Mouse (Mus musculus): ENCODE results near the gene Pparg.

Pparg gene

DNA sequence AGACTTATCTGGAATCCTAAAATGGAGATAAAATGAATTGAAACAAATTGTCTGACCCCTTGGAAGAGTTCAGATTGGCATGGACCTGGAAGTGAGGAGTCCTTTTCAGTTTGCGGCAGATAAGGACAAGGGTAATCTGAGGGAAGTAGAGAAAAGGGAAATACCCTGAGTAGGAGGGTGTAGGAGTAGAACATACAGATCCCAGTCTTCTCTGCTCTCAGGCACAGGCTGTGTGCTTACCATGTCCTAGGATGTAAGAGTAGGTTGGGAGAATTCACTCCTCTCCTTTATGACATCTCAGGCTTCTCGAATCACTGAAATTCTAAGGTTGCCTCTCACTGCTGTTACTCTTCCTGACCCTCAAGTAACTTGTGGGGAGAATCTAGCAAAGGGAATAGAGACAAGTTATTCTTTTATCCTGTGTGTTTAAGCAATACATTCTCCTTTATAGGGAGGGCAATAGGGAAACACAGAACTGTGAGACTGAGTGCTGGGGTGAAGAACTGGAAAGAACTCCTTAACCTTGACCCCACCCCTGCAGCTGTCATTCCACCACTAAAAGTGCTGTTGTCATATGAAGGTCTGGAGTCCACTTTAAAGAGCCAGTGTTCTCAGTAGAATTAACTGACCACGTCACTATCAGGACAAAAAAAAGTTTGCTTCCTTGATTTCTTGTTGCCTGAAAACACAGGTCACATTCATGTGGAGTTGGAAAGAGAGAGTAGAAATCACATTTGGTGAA, 6.3 kb downstream of the Pparg start:
- DNase-seq, result no peak

DNA sequence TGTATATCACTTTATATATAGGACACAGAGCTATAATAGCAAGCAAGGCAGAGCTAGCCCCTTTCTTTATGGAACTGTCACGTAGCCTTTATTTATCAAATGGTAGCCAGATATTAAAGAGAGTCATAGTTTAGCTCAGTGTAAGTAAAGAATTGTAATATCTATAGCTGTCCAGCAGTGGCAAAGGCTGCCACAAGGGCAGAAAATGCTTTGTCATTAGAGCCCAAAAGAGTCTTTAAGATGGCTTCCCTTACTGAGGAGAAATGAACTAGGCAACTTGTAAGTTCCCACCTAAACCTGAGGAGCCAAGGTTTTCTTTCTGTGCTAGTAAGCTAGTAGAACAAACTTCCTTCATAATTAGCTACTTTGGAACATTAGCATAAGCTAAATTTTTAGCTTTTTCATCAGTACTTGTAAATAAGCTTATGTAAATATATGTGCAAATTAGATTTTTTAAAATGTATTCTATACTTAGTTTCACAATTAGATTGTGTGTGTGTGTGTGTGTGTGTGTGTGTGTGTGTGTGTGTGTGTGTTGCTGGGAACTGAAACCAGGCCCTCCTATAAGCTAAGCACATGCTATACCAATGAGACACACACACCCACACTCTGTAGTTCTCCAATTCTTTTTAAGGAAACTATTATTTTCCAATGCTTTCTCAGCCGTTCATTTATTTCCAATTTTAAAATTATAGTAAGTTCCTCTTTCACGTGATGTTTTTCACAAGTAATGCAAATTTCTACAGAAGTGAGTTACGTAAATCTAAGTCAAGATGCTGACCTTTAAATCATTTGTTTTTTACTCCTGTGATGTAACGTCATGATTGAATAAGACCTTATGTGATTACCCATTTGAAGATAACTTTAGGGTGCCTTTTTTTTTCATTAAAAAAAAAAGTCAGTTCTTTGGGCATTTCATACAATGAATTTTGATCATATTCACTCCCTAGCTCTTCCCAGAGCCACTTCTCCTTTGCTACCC, 14.4 kb downstream of the Pparg start:
- DNase-seq, result no peak

DNA sequence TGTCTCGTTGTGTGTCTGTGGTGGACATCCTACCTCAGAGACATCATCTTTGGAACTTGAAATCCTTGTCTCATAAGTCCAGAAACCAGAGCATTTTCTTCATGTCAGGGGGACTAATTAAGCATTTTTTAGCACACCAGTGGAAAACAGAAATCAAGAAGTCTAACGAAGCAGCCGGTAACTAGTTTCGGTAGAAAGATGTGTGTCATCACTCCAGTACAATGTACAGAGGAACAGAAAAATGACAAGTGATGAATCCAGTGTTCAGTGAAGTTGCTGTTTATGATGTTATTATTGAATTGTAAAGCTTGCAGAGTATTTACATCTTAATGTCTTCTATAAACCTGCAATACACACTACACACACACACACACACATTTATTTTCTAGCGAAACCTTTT, 19.8 kb downstream of the Pparg start:
- no peak for DNase-seq

DNA sequence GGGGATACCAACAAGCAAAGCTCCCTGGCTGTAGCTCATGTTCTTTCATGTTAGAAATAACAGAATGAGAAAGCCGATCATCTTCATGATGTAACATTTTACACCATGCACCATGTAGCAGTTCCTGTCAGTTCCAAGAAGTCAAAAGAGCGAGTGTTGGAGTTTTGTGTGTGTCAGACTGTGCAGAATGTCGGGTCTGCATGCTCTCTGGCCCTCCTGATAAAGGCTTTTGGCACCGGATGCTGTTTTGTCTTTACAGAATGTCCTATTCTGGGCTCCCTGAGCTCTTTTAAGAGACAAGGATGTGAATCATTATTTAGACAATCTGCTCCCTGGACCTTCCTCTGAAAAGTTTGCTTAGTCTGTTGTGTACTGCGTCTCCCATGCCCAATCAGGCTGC, 22.0 kb downstream of the Pparg start:
- no peak for DNase-seq

DNA sequence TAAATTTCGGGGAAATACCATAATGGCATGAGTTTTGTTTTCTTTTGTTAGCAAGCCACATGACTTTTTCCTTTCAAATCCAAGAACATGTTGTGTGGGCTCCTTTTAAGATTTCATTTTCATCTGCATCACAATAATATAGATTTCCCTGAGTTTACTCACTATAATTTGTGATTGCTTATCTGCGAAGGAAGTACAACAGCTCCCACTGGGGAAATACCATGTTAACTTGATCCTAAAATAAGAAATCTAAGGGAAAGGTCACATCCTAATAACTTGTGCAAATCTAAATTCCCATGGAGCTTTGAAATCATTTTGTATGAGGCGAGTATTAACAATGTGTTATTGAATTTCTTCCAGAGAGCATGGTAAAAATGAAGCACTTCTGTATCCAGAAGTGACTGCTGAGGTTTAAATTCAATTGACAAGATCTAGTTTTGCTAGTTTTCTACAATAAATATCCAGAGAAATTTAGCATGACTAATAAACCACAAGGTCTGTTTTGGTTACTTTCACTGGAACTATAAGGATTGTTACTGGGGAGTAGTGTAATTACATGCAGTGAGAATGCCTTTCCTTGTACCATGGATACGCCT, 29.3 kb downstream of the Pparg start:
- DNase-seq, result no peak

DNA sequence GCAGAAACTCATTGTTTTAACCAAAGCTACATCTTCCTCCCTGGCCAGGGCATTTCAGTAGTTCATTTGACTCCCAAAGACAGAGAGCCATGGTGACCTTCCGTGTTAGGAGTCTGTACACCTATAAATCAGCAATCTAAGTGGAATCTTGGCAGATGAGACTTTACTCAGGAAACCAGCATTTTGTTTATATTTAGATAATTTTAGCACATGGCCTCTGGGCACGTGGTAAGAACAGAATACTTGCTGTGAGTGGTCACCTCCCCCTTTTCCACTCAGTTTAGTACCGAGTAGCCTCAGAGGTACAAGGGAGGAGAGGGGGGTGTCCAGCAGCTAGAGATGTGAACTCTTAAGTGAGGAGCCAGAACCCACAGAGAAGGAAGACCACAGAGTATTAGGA, 36.2 kb downstream of the Pparg start:
- DNase-seq, result no peak

DNA sequence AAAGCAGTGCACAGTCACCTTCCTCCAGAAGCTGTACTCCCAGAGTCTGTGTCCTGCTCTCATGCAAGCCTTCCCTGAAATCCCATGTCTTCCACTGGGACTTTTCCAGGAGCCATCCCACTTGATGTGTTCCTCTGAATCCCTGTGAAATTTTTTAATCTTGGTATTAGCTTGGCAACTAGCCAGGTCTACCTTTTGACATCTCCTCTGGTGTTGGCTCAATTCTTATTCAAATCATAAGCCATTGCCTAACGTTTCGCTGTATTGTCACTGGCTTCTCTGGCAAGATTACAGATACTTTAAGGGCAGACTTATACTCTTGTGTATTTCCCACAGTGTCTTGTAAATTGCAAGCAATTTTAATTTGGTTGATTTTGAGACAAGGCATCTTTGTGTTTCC, 43.6 kb downstream of the Pparg start:
- DNase-seq, result no peak

DNA sequence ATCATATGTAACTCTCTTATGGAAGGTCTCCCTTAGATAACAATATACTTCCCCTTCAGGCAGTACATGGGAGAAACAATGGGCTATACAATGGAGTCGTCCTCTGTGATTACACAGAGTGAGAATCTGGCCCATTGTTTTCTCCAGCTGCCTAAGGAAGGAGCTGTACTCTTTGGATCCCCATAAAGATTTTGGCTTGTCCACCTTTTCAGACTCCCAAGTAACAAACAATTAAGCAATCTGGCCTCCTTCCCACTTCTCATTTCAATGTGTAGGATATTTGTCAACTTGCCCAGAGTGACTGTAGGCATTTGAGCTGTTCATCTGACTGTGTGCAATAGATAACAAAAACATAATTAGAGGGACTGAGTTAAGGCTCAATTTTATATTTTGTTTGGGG, 50.7 kb downstream of the Pparg start:
- DNase-seq, result no peak

DNA sequence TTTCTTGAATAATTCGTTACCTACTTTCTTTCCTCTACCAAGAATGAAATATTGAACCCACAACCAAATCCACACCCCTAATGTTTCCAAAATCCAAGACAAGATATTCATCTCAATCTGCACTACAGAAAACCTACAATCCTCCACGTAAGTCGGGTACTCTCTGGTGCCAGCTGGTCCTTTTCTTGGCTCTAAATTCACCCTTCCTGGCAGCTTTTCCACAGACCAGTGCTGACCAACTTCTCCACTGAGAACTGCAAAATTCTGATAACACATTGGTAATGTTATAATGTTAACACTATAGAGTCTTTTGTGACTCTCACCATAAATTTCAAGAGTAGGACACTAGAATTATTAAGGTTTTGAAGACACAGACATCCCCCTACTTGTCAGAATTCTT, 57.4 kb downstream of the Pparg start:
- DNase-seq, result no peak

DNA sequence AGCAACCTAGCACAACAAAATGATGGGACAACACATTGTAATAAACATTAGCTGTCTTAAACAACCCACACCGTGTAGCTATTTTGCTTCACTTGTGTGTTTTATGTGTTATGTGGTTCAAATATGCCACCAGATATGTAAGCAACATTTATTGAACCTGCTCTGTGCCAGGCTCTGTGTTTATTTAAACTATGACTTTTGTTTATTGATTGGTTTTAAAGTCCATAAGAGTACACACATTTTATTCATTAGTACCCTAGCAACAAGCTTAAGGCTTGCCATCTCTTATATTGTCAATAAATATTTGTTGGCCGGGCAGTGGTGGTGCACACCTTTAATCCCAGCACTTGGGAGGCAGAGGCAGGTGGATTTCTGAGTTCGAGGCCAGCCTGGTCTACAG, 58.2 kb downstream of the Pparg start:
- no peak for DNase-seq

DNA sequence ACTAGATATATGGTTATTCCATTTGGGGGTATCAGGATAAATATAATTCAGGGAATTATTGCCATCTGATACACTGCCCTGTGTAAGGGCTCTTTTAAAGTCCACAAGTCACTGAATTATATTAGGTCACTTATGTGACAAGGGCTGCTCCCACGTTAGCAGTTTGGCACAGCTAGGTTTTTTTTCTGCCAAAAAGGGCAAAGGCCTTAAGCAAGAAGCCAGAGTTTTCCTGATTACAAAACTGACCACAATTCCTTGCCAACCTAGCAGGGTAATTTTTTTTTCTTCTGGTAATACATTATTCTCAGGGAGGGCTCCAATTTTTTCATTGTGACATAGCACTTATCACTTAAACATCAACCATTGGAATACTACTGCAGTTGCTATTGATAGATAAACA, 60.2 kb downstream of the Pparg start:
- no peak for DNase-seq

DNA sequence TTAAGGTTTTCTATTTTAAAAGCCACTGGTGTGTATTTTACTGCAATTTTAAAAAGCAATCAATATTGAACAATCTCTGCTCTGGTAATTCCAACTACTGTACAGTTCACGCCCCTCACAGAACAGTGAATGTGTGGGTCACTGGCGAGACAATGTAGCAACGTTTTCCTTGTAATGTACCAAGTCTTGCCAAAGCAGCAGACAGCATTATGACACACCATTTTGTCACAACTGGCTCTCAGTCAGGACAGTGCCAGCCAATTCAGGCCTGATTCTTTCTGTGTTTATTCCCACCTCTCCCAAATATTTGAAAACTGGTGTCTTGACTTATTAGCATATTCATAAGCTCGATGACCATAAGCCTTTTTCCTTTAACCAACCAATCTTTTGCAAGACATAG, 60.9 kb downstream of the Pparg start:
- DNase-seq, result no peak

DNA sequence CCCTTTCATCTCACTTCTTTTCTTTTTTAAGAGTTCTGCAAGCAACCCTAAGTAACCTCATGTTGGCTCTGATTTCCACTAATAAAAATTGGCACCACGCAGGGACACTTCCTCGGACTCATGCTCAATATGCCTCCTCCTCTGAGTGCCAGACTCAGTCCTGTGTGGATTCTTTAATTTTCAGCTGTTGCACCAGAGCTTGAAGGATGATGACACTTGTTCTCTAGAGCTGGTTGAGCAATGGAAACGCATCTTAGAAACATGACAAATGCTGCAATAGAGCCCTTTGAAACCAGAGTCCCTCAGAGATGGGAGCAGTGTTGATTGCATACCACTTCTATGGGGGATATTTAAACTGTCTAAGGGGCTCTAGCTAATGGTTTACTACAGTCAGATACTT, 63.7 kb downstream of the Pparg start:
- DNase-seq, result no peak

DNA sequence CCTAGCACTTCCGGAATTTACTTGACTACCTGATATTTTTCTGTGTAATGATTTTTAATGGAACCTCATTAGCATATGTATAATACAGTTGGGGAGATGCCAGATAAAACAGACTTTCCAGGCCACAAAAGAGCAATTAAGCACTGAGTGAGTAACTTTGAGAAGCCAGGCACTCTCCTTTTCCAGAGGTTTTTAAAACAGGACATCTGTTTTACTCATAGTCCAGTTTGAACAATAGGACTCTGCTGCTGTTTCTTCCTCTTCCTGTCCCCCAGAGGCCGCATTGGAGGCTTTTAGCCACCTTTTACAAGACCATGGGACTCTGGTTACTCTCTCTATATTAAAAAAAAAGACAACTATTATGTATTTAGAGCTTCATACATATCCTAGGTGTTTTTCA, 72.0 kb downstream of the Pparg start:
- no peak for DNase-seq

DNA sequence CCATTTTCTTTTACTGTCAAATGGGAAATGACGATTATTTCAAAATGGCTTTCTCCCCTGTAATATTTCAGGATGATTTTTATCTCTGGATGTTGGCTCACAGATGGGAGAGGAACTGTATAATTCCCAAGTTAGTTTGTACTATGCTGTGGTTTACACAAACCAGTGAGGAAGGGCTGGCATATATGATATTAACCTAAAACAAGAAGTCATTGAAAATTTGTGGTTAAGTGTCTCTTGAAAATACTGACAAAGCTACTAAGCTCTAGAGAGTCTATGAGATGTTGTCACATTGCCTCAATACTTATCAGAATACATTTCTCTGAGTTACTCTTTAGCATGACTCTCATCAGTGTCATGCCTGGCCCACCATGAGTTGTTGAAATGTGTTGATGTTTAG, 73.3 kb downstream of the Pparg start:
- no peak for DNase-seq

DNA sequence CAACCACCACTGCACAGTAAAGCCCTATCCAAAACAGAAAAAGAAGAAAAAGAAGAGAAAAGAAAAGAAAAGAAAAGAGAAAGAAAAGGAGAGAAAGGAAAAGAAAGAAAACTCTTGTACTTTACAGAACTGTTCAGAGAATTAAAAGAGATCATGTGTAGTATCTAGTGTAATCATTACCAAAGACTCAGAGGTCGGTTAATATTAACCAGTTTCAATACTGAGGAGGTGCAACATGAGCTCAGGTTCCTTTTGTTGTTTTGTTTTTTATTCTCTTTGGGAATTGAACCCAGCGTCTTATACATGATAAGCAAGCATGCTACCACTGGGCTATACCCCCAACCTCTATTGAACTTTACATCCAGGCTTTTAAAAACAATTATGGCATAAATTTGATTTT, 74.1 kb downstream of the Pparg start:
- DNase-seq, result no peak

DNA sequence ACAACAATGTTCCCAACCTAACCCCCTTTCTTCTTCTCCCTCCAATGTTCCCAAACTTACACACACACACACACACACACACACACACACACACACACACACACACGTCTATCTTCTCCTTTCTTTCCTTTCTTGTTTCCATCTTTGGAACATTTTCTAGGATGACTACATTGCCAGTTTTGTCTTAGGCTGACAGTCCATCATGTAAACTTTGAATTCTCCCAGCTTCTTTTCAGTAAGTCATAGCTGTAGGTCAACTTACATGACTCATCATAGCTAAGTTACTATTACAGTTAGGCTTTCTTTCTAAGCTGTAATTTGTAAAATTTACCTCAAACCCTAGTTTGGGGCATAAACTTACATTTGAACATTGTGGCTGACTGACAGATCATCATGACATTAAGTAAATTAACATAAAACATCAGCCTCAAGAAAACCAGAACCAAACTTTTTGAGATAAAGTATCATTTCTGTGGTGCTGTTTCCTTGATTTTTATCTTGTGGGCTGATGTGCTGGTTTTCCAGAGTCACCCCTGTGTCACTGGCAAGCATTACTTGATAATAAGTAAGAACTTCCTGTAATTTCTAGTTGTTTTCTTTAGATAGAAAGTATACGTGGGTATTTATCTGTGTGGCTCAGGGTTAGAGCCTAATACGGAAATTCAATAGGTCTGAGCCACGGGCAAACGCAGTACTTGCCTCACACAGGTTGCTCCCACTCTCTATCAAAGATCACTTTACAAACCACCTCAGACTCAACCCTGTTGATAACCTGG, 79.7 kb downstream of the Pparg start:
- no peak for DNase-seq

DNA sequence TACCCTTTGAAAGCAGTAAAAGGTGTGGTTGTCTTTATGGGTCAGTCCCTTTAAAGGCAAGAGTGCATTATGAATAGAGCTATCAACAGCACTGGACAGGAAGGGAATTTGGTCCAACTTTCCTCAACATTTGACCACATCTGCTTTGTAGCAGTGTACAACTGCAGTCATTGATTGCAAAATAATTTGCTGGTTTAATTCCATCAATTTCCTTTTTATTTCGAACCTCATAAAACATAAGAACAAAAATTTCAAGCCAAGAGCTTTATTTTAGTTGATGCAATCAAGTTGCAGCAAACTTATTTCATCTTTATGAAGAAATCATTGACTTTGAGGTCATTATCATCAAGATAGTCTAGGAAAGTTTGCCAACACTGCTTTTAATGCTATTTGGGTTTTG, 91.8 kb downstream of the Pparg start:
- no peak for DNase-seq

DNA sequence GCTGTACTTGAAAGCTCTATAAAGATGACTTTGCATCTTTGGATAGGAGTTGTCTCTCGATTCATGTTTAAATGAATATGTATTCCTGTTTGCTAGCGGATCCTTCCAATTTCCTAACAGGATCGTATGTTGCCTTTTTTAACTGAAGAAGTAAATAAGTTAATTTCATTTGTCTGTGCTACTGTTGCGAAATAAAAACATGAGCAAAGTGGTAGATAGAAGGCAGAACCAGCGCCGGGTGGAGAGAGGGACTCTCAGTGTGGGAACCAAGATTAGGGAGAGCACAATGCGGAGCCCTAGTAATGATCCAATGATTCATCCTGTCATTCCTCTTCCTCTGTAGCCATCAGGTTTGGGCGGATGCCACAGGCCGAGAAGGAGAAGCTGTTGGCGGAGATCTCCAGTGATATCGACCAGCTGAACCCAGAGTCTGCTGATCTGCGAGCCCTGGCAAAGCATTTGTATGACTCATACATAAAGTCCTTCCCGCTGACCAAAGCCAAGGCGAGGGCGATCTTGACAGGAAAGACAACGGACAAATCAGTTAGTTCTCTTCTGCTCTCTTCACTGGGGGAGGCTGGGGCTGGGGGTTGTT, 102.1 kb downstream of the Pparg start:
- DNase-seq, result no peak

DNA sequence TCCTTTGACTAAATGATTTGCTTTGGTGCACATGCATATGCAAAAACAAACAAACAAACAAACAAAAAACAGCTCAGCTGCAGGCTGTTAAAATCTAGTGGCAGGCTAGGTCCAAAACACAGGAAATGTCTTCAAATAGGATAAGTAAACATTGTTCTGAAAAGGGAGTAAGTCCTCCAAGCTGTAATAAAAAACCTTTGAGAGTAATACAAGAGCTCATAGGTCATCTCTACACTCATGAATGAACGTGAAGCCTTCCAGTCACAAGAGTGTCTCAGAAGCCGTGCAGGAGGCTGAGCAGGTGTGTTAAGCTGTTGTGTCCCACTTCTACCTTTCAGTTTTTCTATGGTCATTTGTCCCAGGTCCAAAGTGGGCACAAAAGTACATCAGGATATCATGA, 102.6 kb downstream of the Pparg start:
- DNase-seq, result no peak

DNA sequence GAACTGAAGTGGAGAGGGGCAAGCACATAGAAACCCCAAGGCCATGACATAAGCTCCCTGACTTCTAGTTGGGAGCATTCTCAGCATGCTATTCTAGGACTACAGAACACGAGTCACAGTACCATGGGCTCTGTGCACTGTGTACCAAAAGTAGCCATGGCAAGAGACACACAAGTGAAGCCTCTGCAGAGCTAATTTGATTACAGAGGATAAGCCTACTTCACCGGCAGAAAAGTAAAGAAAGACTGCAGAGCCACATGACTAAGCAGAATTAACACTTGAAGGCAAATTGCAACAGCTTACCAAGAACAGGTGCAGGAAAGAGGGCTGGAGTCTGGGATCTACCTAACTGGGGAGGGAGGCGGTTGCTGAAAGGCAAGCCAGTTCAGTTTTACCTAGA, 103.9 kb downstream of the Pparg start:
- no peak for DNase-seq

DNA sequence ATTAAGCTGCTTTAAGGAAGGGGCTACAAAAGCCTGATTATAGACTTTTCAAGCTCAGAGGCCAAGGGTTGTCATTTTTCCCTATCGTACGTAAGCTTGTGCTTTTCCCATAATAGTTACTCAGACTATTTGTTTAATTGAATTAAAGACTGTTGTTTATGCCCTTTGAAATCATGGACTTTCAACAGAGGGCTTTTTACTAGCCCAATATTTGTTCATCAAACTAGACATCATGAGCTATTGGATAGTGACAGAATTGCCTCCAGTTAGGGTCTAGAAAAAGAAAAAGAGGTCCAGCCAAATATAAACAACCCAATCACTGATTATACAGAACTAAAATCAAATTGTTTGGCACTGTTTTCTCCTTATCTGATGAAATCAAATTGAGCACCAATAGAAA, 104.7 kb downstream of the Pparg start:
- no peak for DNase-seq

DNA sequence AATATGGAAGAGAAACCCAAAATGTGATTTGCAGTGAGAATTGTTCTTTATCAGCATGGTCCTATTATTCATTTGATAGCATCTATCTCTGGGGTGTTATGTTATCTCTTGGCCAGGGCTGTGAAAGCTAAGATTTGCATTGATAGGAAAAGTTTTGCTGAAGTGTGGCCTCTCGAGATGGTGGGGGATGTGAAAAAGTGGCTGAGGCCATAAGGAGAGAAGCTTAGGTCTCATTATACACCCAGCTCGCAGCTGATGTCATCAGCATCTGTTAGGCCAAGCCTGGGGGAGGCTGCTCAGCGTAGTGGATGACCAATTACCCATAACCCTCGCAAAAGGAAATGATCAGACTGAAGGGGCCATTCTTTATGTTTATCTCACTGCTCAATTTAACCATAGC, 105.1 kb downstream of the Pparg start:
- DNase-seq, result no peak

Measured in thymus, postnatal 25 days (tissue).